Mouse (Mus musculus) liver, embryonic 11.5 days (tissue): ENCODE measurements at regions not wholly inside any gene's neighbourhood (a gene's known extent, or its start where the extent isn't known, plus 50 kb on each side); places are given as distances from the start of the nearest gene placed in this dataset.

Source experiments
- ATAC-seq: fragments of 200-750 bp; cut with Nextera tagmentation; replicated peaks from 2 replicates; pipeline ENCODE4 v1.8.0; 2017; ENCODE audit warnings: moderate number of reproducible peaks, mild to moderate bottlenecking, moderate TSS enrichment, moderate library complexity; ENCODE audit not compliant: low FRiP score
- DNase-seq: peaks from one replicate; pipeline ENCODE4 v3.0.0-alpha.2; 2017; ENCODE audit warnings: low spot score
- H3K27ac ChIP-seq: fragments of 300-500 bp; sonication (generic); 2 replicates; pipeline ENCODE4 v1.5.1; 2014; ENCODE audit warnings: mild to moderate bottlenecking, low read depth, low read length, control low read depth
- H3K27me3 ChIP-seq: fragments of 300-500 bp; sonication (generic); replicated peaks from 2 replicates; pipeline ENCODE4 v1.6.1; 2014; ENCODE audit warnings: low read length, mixed read lengths; ENCODE audit not compliant: control insufficient read depth, insufficient read depth
- H3K36me3 ChIP-seq: fragments of 300-500 bp; sonication (generic); 2 replicates; pipeline ENCODE4 v1.6.1; 2014; ENCODE audit warnings: mild to moderate bottlenecking, low read length, moderate library complexity, mixed read lengths; ENCODE audit not compliant: control insufficient read depth, insufficient read depth
- H3K4me1 ChIP-seq: fragments of 300-500 bp; sonication (generic); replicated peaks from 2 replicates; pipeline ENCODE4 v1.6.1; 2014; ENCODE audit warnings: low read length, mixed read lengths; ENCODE audit not compliant: control insufficient read depth, insufficient read depth
- H3K4me2 ChIP-seq: fragments of 300-500 bp; sonication (generic); 2 replicates; pipeline ENCODE4 v1.6.1; 2014; ENCODE audit warnings: mild to moderate bottlenecking, control low read depth, moderate library complexity
- H3K4me3 ChIP-seq: fragments of 300-500 bp; sonication (generic); 2 replicates; pipeline ENCODE4 v1.5.1; 2014; ENCODE audit warnings: low read depth, low read length, control low read depth
- H3K9ac ChIP-seq: fragments of 300-500 bp; sonication (generic); 2 replicates; pipeline ENCODE4 v1.6.1; 2014; ENCODE audit warnings: low read depth, low read length, control low read depth
- H3K9me3 ChIP-seq: fragments of 300-500 bp; sonication (generic); 2 replicates; pipeline ENCODE4 v1.6.1; 2016; ENCODE audit warnings: low read length, inconsistent platforms, mixed read lengths; ENCODE audit not compliant: control insufficient read depth
- WGBS: fragments of 180-500 bp; shearing (Covaris S2); extraction: QIAGEN DNeasy Blood & Tissue Kit; methylation state at CpG from one replicate; pipeline ENCODE4 v1.1.7; 2014; 5-methylcytosine and 5-hydroxymethylcytosine counted together

DNA sequence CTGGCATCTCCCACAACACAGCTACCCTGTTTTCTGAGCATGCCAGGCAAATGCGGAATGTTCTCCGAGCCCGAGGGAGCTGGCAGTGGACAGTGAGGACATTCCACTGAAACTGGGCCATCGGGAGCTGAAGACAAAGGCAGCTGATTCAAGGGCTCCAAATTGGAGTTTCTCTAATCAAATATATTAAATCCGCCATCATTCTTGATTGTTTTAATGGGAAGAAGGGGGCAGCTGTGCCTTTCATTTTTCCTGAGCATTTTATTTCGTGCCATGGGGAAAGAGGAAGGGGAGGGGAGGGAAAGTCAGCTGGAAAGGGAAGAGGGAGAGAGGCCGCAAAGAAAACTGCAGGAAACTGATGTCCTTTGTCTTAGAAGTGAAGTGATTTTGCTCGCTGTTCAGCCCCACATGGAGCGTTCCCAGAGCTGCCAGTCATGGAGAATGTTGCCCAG is 373.9 kb downstream of the Cog6 start:
- WGBS = 69% methylated on average over 9 of the region's 9 CpGs
- H3K4me2 ChIP-seq = no peak overlapping the region
- H3K36me3 ChIP-seq = no peaks in the 10 kb centered on the region
- H3K27me3 ChIP-seq = no peaks in the 10 kb centered on the region
- no peak overlapping the region for H3K27ac ChIP-seq
- peaks cover 10% of the 10 kb centered on the region; the same call in 1 of the 2 replicates for H3K4me1 ChIP-seq
- no peak for ATAC-seq
- no peak overlapping the region for H3K4me3 ChIP-seq
- no peaks in the 10 kb centered on the region for H3K9me3 ChIP-seq
- no peak overlapping the region for H3K9ac ChIP-seq
- DNase-seq = no peak

DNA sequence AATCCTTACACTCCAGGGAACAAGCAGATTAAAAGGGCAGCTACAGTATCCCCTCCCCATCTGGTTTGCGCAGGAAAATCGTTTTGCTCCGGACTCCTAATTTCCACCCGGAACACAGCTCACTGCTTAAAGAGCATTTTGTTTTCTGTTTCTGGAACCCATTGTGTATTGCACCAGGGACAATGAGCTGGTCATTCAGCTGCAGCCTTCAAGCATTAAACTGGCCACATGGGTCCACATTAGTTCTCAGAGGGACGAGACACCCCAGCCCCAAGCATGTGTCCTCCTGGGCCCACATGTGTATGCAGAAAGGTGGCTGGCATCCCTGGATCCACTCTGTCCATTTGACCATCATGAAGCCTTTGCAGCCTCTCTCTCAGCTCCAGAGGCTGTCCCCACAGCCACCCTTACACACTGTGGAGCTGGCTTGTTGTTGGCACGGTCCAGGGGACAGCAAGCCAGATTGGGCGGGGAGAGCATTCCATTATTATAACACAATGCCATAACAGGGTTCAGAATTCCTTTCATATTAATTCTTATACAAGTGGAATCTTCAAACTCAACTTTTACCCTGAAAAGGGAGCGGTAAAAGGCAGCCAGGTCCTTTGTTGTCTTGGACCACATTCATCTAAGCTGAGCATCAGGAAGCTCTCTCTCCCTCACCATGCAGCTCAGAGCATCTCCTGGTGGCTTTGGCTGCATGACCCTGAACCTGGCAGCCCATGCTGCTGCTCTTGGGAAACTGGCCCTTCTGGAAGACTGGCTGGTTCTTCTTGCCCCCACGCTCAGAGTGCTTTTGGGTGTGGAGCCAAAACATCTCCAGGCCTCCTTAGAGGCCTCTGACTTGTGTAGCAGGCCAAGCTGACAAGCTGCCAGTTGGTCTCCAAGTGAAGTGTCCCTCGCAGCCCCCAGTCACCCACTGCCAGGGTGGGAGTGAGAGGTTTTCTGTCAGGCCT is 373.4 kb downstream of the Foxo1 start:
- no peak overlapping the region for H3K4me3 ChIP-seq
- H3K27ac ChIP-seq = no peak overlapping the region
- no peak for DNase-seq
- WGBS = 76% methylated on average over 10 of the region's 10 CpGs
- H3K9me3 ChIP-seq = no peaks in the 10 kb centered on the region
- H3K36me3 ChIP-seq = no peaks in the 10 kb centered on the region
- H3K4me1 ChIP-seq = peaks cover 10% of the 10 kb centered on the region; the same call in 1 of the 2 replicates
- no peak for ATAC-seq
- no peaks in the 10 kb centered on the region for H3K27me3 ChIP-seq
- H3K4me2 ChIP-seq = no peak overlapping the region
- no peak overlapping the region for H3K9ac ChIP-seq

DNA sequence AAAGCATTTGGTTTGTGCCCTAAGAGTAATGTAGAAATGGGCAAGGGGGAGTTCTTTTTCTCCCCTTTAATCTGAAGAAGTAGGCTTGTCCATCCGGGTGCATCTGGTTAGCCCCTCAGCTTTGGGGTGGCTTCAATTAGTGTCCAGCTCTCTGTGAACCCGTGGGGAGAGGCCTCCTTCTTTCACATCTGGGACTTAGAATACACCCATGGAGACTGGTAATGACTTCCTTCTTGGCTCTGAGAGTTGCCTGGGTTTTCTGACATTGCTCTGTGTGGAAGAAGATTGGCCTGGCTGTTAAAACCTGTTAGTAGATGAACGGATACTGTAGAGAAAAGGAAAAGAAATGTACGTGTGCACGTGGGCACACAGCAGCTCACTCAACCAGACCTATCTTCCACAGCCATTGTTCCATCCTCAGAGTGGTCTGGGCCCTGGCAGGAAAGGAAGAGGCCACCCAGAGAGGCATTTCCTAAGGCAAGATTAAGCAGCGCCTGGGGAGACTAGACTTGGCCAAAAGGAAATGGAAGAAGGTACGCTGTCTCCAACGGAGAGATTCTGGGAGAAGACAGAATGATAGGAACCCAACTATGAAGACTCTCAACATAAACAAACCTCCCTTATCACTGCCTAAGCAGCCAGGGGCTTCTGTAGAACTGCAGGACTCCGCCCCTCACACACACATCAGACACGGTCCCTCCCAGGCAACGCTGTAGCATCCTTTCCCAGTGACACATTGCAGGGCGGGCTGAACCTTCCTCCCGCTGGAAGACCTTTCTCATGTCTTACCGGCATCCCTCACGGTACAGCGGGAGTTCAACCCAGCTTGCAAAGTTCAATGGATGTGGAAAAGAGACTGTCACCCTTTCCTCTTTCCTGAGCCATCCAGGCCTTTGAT is 372.4 kb downstream of the Foxo1 start:
- peak overlapping the region; percentile 39; the same call in 1 of the 2 replicates for H3K27ac ChIP-seq
- ATAC-seq (peak; percentile 76), DNase-seq (no peak)
- no peak overlapping the region; the same call in 1 of the 2 replicates for H3K4me2 ChIP-seq
- no peak overlapping the region for H3K4me3 ChIP-seq
- H3K9ac ChIP-seq = no peak overlapping the region
- H3K36me3 ChIP-seq = no peaks in the 10 kb centered on the region
- peaks cover 10% of the 10 kb centered on the region; the same call in 1 of the 2 replicates for H3K4me1 ChIP-seq
- H3K27me3 ChIP-seq = no peaks in the 10 kb centered on the region
- no peaks in the 10 kb centered on the region for H3K9me3 ChIP-seq
- WGBS = 38% methylated on average over 16 of the region's 16 CpGs

DNA sequence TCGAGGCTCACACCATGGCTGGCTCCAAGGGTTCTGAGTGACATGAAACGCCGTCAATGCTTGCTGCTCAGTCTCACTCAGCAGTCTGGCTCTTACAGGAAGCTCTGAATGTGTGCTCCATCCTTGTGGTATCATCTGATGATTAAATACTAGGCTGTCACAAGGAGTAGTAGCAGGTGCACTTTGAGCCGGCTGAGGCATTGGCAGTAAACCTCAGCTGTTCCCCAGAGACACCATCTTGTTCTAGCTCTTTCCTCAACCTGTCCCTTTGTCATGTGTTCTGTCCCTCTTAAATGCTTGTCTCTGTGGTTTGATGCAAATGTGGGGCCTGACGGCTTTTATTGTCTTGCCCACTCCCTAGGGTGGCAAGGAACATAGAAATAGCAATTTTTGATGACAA is 370.7 kb downstream of the Foxo1 start:
- no peak for DNase-seq
- Histone ChIP-seq H3K27ac (no peak overlapping the region), H3K9ac (no peak overlapping the region), H3K9me3 (no peaks in the 10 kb centered on the region), H3K36me3 (no peaks in the 10 kb centered on the region), H3K4me2 (no peak overlapping the region), H3K4me3 (no peak overlapping the region), H3K4me1 (peaks cover 10% of the 10 kb centered on the region; the same call in 1 of the 2 replicates), H3K27me3 (no peaks in the 10 kb centered on the region)
- ATAC-seq = no peak
- 90% methylated on average over 5 of the region's 5 CpGs for WGBS

DNA sequence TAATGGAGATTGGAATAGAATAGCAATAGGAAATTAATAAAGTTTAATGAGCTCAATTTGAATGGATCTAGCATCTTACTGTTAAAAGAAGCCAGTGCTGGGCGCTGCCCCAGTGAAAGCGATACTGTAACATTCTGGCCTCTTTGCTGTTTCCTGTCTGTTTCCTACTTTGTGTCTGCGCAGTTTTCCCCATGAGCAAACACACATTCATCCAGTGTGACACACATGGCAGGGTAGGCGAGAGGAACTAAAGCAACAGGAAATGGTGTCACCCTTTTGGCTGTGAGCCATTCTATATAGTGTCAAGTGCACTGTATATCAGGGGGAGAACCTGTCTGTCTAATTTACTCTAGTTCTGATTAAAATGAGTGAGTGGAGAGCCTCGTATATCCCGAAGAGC is 366.2 kb downstream of the Foxo1 start:
- no peaks in the 10 kb centered on the region for H3K27me3 ChIP-seq
- DNase-seq (no peak), ATAC-seq (no peak)
- H3K4me2 ChIP-seq = no peak overlapping the region
- no peak overlapping the region for H3K27ac ChIP-seq
- no peaks in the 10 kb centered on the region for H3K4me1 ChIP-seq
- H3K4me3 ChIP-seq = no peak overlapping the region
- 36% methylated on average over 6 of the region's 6 CpGs for whole genome bisulfite sequencing
- H3K9ac ChIP-seq = no peak overlapping the region
- no peaks in the 10 kb centered on the region for H3K9me3 ChIP-seq
- no peaks in the 10 kb centered on the region for H3K36me3 ChIP-seq

DNA sequence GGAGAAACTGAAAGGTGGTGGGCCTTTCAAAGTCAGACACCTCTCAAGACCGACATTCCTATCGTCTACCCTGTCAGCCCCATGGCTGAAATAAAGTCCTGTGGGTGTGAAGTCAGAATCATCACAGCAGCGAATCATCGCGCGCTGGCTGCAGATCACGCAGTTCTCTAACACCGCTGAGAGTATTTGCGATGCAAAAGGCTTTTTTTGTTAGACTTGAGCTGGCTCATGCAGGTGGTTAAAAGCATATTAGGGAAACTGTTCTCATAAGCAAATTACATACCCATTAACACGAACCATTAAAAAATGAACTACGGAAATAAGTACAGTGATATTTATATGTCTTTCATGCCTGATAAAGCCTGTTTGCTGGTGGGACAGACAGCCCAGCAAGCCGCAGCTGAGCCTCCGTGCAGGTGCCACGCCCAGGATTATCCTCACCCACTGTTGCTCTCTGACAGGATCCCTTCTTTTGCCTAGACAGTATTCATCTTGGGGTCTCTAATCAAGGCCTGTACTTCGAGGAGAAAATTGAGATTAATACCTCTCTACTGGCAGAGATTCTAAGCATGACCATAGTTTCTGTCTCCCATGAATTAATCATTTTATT is 365.5 kb downstream of the Foxo1 start:
- no peak overlapping the region for H3K4me3 ChIP-seq
- H3K27me3 ChIP-seq = no peaks in the 10 kb centered on the region
- DNase-seq (no peak), ATAC-seq (no peak)
- no peak overlapping the region for H3K4me2 ChIP-seq
- H3K27ac ChIP-seq = no peak overlapping the region
- H3K9me3 ChIP-seq = no peaks in the 10 kb centered on the region
- H3K4me1 ChIP-seq = no peaks in the 10 kb centered on the region
- no peak overlapping the region for H3K9ac ChIP-seq
- WGBS = 70% methylated on average over 15 of the region's 15 CpGs
- no peaks in the 10 kb centered on the region for H3K36me3 ChIP-seq

DNA sequence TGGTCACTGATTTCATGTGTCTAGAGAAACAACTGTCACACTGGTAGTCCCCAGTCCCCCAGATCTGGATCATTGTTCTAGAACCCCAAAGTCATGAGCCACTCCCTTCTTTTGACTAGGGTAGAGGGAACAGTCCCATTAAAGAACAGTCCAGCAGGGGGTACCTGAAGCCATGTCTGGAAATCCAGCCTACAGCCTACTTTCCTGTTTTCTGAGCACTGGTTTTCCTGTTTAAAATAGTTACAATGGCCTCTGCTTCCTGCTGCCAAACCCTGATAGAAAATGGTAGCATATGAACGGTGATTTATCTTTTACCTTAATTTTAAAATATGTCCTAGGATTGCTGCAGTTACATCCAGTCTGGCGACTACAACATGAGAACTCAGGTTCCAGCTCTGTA is 364.5 kb downstream of the Foxo1 start:
- Histone ChIP-seq H3K4me2 (no peak overlapping the region), H3K4me3 (no peak overlapping the region), H3K9ac (no peak overlapping the region), H3K9me3 (no peaks in the 10 kb centered on the region), H3K4me1 (no peaks in the 10 kb centered on the region), H3K27me3 (no peaks in the 10 kb centered on the region), H3K27ac (no peak overlapping the region), H3K36me3 (no peaks in the 10 kb centered on the region)
- no peak for DNase-seq
- WGBS = 64% methylated on average over 2 of the region's 2 CpGs
- ATAC-seq = no peak

DNA sequence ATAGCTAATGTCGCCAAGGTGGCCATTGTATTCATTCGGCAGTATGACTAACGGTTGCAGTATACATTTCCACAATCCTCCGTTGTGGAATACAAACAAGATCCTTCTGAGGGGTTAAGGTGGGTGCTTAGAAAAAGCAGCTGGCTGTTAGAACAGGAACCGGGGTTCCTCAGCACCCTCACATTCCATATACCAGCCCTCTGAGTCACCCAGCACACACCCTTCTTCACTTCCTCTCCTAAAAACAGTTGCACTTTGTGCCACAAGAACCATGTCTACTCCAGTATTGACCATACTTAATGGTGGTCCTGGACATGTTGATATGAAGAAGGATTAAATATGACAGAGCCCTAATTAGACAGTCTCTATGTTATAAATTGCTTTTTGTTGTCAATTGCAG is 362.1 kb downstream of the Foxo1 start:
- Histone ChIP-seq H3K4me1 (no peaks in the 10 kb centered on the region), H3K4me2 (no peak overlapping the region), H3K36me3 (no peaks in the 10 kb centered on the region), H3K9ac (no peak overlapping the region), H3K9me3 (no peaks in the 10 kb centered on the region), H3K27ac (no peak overlapping the region), H3K4me3 (no peak overlapping the region), H3K27me3 (no peaks in the 10 kb centered on the region)
- DNase-seq (no peak), ATAC-seq (no peak)
- 77% methylated on average over 5 of the region's 5 CpGs for WGBS
